Mouse (Mus musculus) kidney, embryonic 16.5 days (tissue): ENCODE measurements around the gene Gpnmb. TPM values are rescaled to one million over a fixed set of nuclear protein-coding genes. Genes with fewer than 3 reads are reported as not detected.

Experiments used
- ATAC-seq: fragments of 200-750 bp; cut with Nextera tagmentation; 2 replicates; pipeline ENCODE4 v1.8.0; 2017; ENCODE audit warnings: moderate TSS enrichment; ENCODE audit not compliant: low FRiP score, low TSS enrichment
- H3K27ac ChIP-seq: fragments of 300-500 bp; sonication (generic); 2 replicates; pipeline ENCODE4 v1.5.1; 2014; ENCODE audit warnings: low read length
- H3K27me3 ChIP-seq: fragments of 300-500 bp; sonication (generic); 2 replicates; pipeline ENCODE4 v1.6.1; 2014; ENCODE audit warnings: low read length, control low read depth, mixed read lengths; ENCODE audit not compliant: insufficient read depth
- H3K36me3 ChIP-seq: fragments of 300-500 bp; sonication (generic); 2 replicates; pipeline ENCODE4 v1.6.1; 2014; ENCODE audit warnings: low read length, control low read depth, mixed read lengths; ENCODE audit not compliant: insufficient read depth
- H3K4me1 ChIP-seq: fragments of 300-500 bp; sonication (generic); 2 replicates; pipeline ENCODE4 v1.6.1; 2014; ENCODE audit warnings: low read length, control low read depth, mixed read lengths; ENCODE audit not compliant: insufficient read depth
- H3K4me2 ChIP-seq: fragments of 300-500 bp; sonication (generic); replicated peaks from 2 replicates; pipeline ENCODE4 v1.6.1; 2014; ENCODE audit warnings: low read depth, low read length
- H3K4me3 ChIP-seq: fragments of 300-500 bp; sonication (generic); 2 replicates; pipeline ENCODE4 v1.5.1; 2014; ENCODE audit warnings: mild to moderate bottlenecking, low read length
- H3K9ac ChIP-seq: fragments of 300-500 bp; sonication (generic); replicated peaks from 2 replicates; pipeline ENCODE4 v1.6.1; 2014; ENCODE audit warnings: low read length
- H3K9me3 ChIP-seq: fragments of 300-500 bp; sonication (generic); 2 replicates; pipeline ENCODE4 v1.6.1; 2016; ENCODE audit warnings: low read length, control low read depth
- whole genome bisulfite sequencing: fragments of 180-500 bp; shearing (Covaris S2); extraction: QIAGEN DNeasy Blood & Tissue Kit; methylation state at CpG from one replicate; pipeline ENCODE4 v1.1.7; 2014; 5-methylcytosine and 5-hydroxymethylcytosine counted together
- polyA plus RNA-seq: library from polyadenylated mRNA; unstranded; fragments of >200 nt; fragmentation: Nextera tagmentation; extraction: Ambion mirVana; gene quantifications from 2 replicates; pipeline ENCODE4 v1.2.1, GENCODE M21; 2015

Gene Gpnmb
- polyA plus RNA-seq, 1 experiment from 2014 or later = 0.39 TPM

DNA sequence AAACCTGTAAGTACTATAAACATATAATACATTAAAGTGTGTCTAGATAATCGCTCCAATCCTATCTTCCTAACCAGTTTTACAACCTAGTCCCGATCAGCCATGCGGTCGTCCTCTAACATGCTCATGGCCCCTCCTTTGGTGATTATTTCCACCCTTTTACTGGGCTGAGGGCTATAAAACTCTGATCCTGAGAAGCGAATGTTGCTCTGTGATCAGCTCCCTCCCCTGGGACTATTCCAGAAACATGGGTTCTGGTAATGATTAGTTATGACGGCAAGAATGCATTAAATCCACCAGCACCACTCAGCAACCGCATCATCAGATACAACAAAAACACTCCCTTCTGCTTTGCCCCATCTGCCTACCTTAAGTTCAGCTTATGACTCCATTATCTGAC is 77.5 kb downstream of the Gpnmb start:
- H3K4me3 ChIP-seq = no peak overlapping the region
- no peaks in the 10 kb centered on the region for H3K9me3 ChIP-seq
- no peaks in the 10 kb centered on the region for H3K4me1 ChIP-seq
- H3K9ac ChIP-seq = no peak overlapping the region
- 63% methylated on average over 7 of the region's 7 CpGs for WGBS
- no peak overlapping the region for H3K4me2 ChIP-seq
- no peak overlapping the region for H3K27ac ChIP-seq
- H3K27me3 ChIP-seq = no peaks in the 10 kb centered on the region
- peaks cover 16% of the 10 kb centered on the region; the same call in 1 of the 2 replicates for H3K36me3 ChIP-seq
- no peak for ATAC-seq

DNA sequence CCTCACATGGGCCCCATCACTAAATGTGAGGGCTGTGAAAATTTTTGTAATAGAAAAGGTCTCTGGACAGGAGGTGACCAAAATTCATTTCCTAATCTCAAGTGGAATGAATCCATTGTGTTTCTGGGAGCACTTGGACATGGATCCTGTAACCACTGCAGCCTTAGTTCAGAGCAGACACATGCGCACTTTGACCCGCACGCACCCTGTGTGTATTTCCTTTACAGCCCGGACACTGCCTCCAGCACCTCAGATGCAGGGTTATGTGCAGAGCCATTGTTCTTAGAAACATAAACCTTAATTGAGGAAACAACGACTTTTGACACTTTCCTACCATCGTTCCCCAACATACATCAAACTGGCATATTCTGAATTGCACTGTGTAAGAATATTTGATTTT is 78.1 kb downstream of the Gpnmb start:
- no peak overlapping the region for H3K27ac ChIP-seq

GRCm38 (mm10) chr6:49115550-49115949 is 79.2 kb downstream of the Gpnmb start:
- Histone ChIP-seq H3K9ac (no peak overlapping the region), H3K9me3 (no peaks in the 10 kb centered on the region), H3K4me2 (no peak overlapping the region), H3K27ac (no peak overlapping the region), H3K4me3 (no peak overlapping the region), H3K4me1 (no peaks in the 10 kb centered on the region), H3K36me3 (peaks cover 8% of the 10 kb centered on the region; the same call in 1 of the 2 replicates), H3K27me3 (no peaks in the 10 kb centered on the region)
- WGBS = 81% methylated on average over 5 of the region's 5 CpGs
- no peak for ATAC-seq

More for the DNA sequence above, 78.1 kb downstream of the Gpnmb start:
- H3K4me2 ChIP-seq = no peak overlapping the region
- H3K36me3 ChIP-seq = peaks cover 11% of the 10 kb centered on the region; the same call in 1 of the 2 replicates
- no peaks in the 10 kb centered on the region for H3K9me3 ChIP-seq
- no peak for ATAC-seq
- H3K27me3 ChIP-seq = no peaks in the 10 kb centered on the region
- no peak overlapping the region for H3K9ac ChIP-seq
- no peaks in the 10 kb centered on the region for H3K4me1 ChIP-seq
- H3K4me3 ChIP-seq = no peak overlapping the region
- 76% methylated on average over 6 of the region's 6 CpGs for WGBS

GRCm38 (mm10) chr6:49116241-49116640 is 79.9 kb downstream of the Gpnmb start:
- 87% methylated on average over 8 of the region's 8 CpGs for WGBS
- Histone ChIP-seq H3K4me1 (no peaks in the 10 kb centered on the region), H3K27ac (no peak overlapping the region), H3K4me2 (no peak overlapping the region), H3K36me3 (peaks cover 8% of the 10 kb centered on the region; the same call in 1 of the 2 replicates), H3K9ac (no peak overlapping the region), H3K9me3 (no peaks in the 10 kb centered on the region), H3K4me3 (no peak overlapping the region), H3K27me3 (no peaks in the 10 kb centered on the region)
- no peak for ATAC-seq

- Histone ChIP-seq H3K9ac (no peak overlapping the region), H3K4me2 (no peak overlapping the region)
Observed at GRCm38 (mm10) chr6:49118446-49118845, 82.1 kb downstream of the Gpnmb start.

DNA sequence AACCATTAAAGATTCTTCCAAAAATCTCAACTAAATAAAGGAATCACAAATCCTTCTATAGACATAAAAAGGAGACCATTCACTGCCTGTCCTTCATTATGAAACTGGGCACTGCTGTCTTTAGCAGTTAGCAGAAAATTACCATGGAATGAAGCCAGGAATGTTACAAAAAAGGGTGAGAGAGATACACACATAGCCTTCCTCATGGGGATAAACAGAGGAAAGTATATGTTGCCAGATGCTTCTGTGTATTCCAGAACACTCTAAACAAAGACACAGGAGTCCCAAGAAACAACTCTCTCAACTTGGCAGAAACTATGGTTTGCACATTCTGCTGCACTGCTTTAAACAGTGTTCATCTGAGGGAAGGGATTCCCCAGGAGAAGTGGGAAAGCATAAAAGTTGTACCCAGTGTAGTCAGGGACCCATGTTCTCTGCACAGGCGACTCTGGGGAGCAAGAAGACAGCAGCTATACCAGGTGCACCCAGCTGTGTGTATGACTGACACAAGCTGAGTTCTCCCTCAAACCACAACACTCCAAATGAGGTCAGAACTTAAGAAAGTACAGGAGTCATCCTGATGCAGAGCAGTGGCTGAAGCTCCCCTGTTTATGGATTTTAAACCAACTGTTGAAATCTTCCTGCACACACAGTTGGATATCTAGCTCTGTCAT is 83.3 kb downstream of the Gpnmb start:
- H3K27ac ChIP-seq = no peak overlapping the region
- no peaks in the 10 kb centered on the region for H3K27me3 ChIP-seq
- peaks cover 8% of the 10 kb centered on the region; the same call in 1 of the 2 replicates for H3K36me3 ChIP-seq
- H3K9ac ChIP-seq = no peak overlapping the region
- H3K9me3 ChIP-seq = no peaks in the 10 kb centered on the region
- H3K4me1 ChIP-seq = no peaks in the 10 kb centered on the region
- no peak overlapping the region for H3K4me3 ChIP-seq
- no peak overlapping the region for H3K4me2 ChIP-seq
- ATAC-seq = no peak
- 72% methylated on average over 1 of the region's 1 CpGs for WGBS

More at GRCm38 (mm10) chr6:49118446-49118845, 82.1 kb downstream of the Gpnmb start:
- 78% methylated on average over 8 of the region's 8 CpGs for WGBS
- no peak for ATAC-seq
- H3K27me3 ChIP-seq = no peaks in the 10 kb centered on the region
- H3K4me3 ChIP-seq = no peak overlapping the region
- peaks cover 8% of the 10 kb centered on the region; the same call in 1 of the 2 replicates for H3K36me3 ChIP-seq
- no peaks in the 10 kb centered on the region for H3K4me1 ChIP-seq
- H3K27ac ChIP-seq = no peak overlapping the region
- H3K9me3 ChIP-seq = no peaks in the 10 kb centered on the region

DNA sequence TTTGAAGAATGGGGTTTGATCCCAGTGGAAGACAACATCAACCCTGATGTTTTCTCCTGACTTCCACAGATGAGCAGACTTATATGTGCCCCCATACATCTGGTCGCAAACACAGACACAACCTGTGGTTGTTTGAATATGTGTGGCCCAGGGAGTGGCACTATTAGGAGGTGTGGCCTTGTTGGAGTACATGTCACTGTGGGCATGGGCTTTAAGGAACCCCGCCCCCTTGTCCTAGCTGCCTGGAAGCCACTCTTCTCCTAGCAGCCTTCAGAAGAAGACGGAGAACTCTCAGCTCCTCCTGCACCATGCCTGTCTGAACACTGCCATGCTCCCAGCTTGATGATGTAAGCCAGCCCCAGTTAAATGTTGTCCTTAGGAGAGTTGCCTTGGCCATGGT is 84.0 kb downstream of the Gpnmb start:
- Histone ChIP-seq H3K9me3 (no peaks in the 10 kb centered on the region), H3K36me3 (peaks cover 9% of the 10 kb centered on the region; the same call in 1 of the 2 replicates), H3K4me3 (no peak overlapping the region), H3K27ac (no peak overlapping the region), H3K4me2 (no peak overlapping the region), H3K27me3 (no peaks in the 10 kb centered on the region), H3K9ac (no peak overlapping the region), H3K4me1 (no peaks in the 10 kb centered on the region)
- 90% methylated on average over 3 of the region's 3 CpGs for WGBS
- no peak for ATAC-seq

Other genes with a start within 250 kb of the Gpnmb start
- gene Tmem176a, start 195.6 kb upstream of the Gpnmb start, polyA plus RNA-seq = 194 and 227 TPM in 2 replicates
- 479 and 496 TPM in 2 replicates for gene Tmem176b, start 195.1 kb upstream of the Gpnmb start, polyA plus RNA-seq
- gene Aoc1, start 163.7 kb upstream of the Gpnmb start, polyA plus RNA-seq = 4.7 and 6.0 TPM in 2 replicates
- gene 1600015I10Rik, start 106.7 kb upstream of the Gpnmb start, polyA plus RNA-seq = not detected in 2 replicates
- not detected in 2 replicates for gene Doxl2, start 61.6 kb upstream of the Gpnmb start, polyA plus RNA-seq
- not detected in 2 replicates for gene Svs1, start 49.7 kb upstream of the Gpnmb start, polyA plus RNA-seq
- gene Malsu1, start 37.2 kb downstream of the Gpnmb start, polyA plus RNA-seq = 62.8 and 72.2 TPM in 2 replicates
- 40.8 and 44.4 TPM in 2 replicates for gene Igf2bp3, start 178.4 kb downstream of the Gpnmb start, polyA plus RNA-seq
- 121 and 125 TPM in 2 replicates for gene Tra2a, start 227.5 kb downstream of the Gpnmb start, polyA plus RNA-seq